Mouse (Mus musculus): ENCODE results near the gene Ndufa6. TPM values are rescaled to one million over a fixed set of nuclear protein-coding genes. Genes with fewer than 3 reads are reported as not detected.
"Not testable (repeated sequence)": the region's sequence is repeated elsewhere in the genome, so short reads cannot be mapped to it uniquely, and the experiment has no call there.

Gene Ndufa6
- polyA plus RNA-seq, 1 experiment from 2014 or later, result 357 TPM

DNA sequence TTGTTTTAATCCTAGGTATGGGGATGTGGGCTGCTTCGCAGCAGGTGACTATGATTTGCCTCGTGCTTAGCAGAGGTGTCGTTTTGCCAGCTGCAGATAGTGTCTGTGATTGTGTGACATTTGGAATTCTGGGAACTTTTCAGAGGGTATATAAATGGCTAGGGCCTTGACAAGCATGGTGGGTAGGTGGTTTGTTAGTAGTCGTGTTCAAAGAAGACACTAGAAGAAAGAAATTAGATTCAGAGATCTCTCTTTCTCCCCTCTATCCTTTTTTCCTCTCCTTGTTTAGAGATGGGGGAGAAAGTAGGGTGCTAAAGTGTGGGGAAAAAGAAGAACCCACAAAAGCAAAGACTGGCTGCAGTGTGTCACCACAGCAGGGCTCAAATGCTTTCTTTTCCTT lies 14.0 kb upstream of the Ndufa6 start:
- WGBS (ENCODE audit: insufficient replicate concordance), result 69% methylated on average over 4 of the region's 4 CpGs

DNA sequence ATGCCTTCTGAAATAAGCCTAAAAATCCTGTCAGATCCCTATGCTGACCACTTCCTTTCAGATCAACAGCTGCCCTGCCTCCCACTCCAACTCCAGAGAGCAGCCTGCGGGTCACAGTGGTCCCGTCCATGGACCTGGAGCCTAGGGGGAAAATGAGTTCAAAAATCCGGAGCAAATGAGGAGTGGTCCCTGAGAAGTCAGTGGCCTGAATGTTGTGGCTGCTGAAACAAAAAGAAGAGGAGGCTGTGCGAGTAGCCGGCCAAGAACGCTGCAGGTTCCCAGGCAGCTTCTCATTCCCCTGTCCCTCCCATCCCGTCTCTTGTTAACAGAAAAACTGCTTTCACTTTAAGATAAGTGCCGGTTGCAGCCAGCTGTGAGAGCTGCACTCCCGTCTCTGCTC lies 10.4 kb upstream of the Ndufa6 start:
- H3K36me3 ChIP-seq; DNase-seq; H3K27ac ChIP-seq; H3K4me1 ChIP-seq (replicated peaks); H3K9ac ChIP-seq; H3K27me3 ChIP-seq; H3K9me3 ChIP-seq (replicated peaks); ATAC-seq (ENCODE audit: low read depth): not testable (repeated sequence)
- Histone ChIP-seq H3K4me2 (peak overlapping the region; percentile 54), H3K4me3 (replicated peaks) (peak overlapping the region; percentile 27; the same call in 1 of the 2 replicates)
- 3% methylated on average over 7 of the region's 9 CpGs for WGBS (ENCODE audit: insufficient replicate concordance)

More for the DNA sequence above, 14.0 kb upstream of the Ndufa6 start:
- H3K27ac ChIP-seq, result no peak overlapping the region
- H3K4me2 ChIP-seq, result no peak overlapping the region
- no peak for DNase-seq
- H3K9me3 ChIP-seq (replicated peaks), result no peaks in the 10 kb centered on the region
- H3K36me3 ChIP-seq, result no peaks in the 10 kb centered on the region
- no peak overlapping the region for H3K9ac ChIP-seq
- no peaks in the 10 kb centered on the region for H3K27me3 ChIP-seq
- H3K4me1 ChIP-seq (replicated peaks), result no peaks in the 10 kb centered on the region
- no peak overlapping the region for H3K4me3 ChIP-seq (replicated peaks)
- no peak for ATAC-seq (ENCODE audit: low read depth)

DNA sequence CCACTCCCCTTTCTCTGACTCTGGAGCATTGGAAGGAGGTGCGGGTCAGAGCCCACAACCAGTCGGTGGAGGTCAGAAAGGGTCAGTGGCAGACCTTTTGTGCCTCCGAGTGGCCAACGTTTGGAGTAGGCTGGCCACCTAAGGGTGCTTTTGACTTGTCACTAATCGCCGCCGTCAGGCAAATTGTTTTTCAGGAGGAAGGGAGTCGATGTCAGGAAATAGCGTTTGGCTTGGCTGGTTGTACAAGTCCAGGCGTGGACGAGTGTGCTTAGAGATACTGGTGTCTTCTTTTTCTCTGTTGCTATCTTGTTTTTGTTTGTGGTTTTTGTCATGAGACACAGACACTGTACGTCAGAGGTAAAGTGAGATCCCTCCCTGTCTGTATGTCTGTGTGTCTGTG lies 9.7 kb upstream of the Ndufa6 start:
- not testable (repeated sequence) for ATAC-seq (ENCODE audit: low read depth)
- 14% methylated on average over 11 of the region's 12 CpGs for WGBS (ENCODE audit: insufficient replicate concordance)

DNA sequence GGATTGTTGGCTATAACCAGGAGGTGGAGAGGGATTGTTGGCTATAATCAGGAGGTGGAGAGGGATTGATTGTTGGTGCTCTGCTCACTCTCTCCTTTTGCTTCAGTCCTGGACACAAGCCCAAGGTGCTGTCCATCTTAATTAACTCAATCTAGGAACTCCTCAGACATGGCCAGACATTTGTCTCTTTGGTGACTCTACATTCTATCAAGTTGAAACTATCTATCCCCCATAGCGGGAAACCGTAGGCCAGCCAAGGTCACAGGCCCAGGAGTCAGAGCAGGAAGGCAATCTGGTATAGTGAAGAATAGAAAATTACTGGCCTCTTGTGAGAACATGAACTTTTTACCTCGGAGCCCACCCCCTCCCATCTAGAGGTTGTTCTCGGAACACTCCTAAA lies 8.1 kb upstream of the Ndufa6 start:
- Histone ChIP-seq H3K36me3 (no peaks in the 10 kb centered on the region), H3K9ac (no peak overlapping the region), H3K27me3 (no peaks in the 10 kb centered on the region), H3K27ac (no peak overlapping the region), H3K4me1 (replicated peaks) (peaks cover 20% of the 10 kb centered on the region), H3K9me3 (replicated peaks) (no peaks in the 10 kb centered on the region), H3K4me2 (no peak overlapping the region), H3K4me3 (replicated peaks) (no peak overlapping the region)
- DNase-seq, result no peak
- WGBS (ENCODE audit: insufficient replicate concordance), result 76% methylated on average over 4 of the region's 4 CpGs
- ATAC-seq (ENCODE audit: low read depth), result no peak

More for the DNA sequence above, 9.7 kb upstream of the Ndufa6 start:
- H3K4me3 ChIP-seq (replicated peaks); H3K27ac ChIP-seq; H3K9ac ChIP-seq; H3K9me3 ChIP-seq (replicated peaks); H3K4me2 ChIP-seq; H3K27me3 ChIP-seq; H3K36me3 ChIP-seq; DNase-seq: not testable (repeated sequence)
- peaks cover 14% of the 10 kb centered on the region for H3K4me1 ChIP-seq (replicated peaks)

DNA sequence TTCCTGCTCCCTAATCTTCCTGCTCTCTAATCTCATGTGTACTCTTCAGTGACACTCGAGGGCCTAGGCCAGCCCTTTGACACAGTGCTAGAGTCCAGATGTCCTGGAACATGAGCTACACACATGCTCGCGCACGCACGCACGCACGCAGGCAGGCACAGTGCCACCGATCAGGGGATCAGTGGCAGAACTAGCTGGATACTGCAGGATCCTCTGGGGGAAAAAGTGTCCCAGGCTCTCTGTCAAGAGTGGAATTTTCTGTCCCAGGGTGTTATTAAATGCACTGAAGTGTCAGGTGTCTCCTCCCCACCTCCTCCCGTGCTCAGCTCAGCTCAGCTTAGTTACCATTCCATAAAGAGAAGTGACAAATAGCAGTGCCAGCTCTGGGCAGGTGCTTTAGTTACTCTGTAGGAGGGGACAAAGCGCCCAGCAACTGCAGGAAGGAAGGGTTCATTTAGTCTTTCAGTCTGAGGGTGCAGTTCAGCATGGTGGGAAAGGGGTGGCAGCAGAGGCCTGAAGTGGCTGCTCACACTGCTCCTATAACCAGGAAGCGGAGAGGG lies 7.4 kb upstream of the Ndufa6 start:
- no peak for DNase-seq
- ATAC-seq (ENCODE audit: low read depth), result peak; percentile 53
- no peak overlapping the region for H3K4me3 ChIP-seq (replicated peaks)
- no peaks in the 10 kb centered on the region for H3K27me3 ChIP-seq
- H3K27ac ChIP-seq, result no peak overlapping the region
- H3K4me2 ChIP-seq, result no peak overlapping the region
- 72% methylated on average over 11 of the region's 11 CpGs for WGBS (ENCODE audit: insufficient replicate concordance)
- no peaks in the 10 kb centered on the region for H3K9me3 ChIP-seq (replicated peaks)
- H3K9ac ChIP-seq, result no peak overlapping the region
- H3K4me1 ChIP-seq (replicated peaks), result peaks cover 20% of the 10 kb centered on the region
- H3K36me3 ChIP-seq, result no peaks in the 10 kb centered on the region

DNA sequence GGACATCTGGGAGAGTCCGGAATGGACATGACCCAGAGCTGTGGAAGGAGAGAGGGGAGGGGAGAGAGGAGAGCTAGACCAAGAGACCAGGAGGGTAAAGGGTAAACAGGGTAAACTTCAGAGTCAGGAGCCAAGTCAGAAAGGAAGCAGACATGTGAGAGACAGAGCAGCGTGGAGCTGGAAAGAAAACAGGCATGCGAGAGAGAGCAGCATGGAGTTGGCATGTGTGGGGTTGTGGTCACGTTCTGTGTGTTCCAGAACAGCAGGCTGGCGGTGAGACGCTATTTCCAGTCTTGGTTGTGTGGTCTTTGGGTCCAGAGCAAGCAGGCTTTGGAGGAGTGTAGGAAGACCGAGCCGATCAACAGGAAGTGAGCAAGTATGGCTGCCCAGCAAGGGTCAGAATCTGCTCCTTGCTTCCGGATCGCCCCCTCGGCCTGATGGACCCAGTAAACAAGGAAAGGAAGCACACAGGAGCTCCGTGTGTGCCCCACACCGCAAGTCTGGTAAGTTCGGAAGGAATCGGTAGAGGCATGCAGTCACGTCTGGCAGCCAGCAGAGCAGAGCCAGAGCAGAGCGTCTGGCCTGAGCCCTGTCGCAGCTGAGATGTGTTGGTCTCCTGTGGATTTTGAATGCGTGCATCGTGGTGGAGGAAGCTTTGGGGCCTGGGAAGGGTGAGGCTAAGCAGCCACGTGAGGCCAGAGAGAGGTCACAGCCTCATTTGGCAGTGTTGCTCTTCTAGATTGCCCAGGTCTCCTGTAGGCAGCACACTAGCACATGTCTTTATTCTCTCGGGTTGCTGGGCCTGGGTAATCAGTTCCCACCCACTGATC lies 4.5 kb upstream of the Ndufa6 start:
- H3K4me2 ChIP-seq, result no peak overlapping the region
- DNase-seq, result no peak

DNA sequence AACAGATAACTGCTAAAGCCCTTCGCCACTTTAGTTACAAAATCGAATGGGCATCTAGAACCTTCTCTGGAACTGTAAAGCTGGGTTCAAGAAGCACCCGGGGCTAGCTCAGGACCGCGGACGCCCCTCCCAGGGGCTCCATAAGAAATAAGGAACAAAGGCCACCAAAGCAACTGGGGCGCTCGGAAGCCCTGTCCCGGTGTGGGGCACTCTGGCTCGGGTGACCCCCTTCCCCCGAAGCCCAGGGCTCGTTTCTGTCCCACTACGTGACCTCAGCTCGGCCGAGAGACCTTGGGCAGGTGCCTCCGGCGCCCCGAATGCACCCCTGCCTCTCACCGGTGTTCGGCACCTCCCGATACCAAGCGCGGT lies 393 bp downstream of the Ndufa6 start:
- Histone ChIP-seq H3K9ac (peak overlapping the region; percentile 99), H3K27ac (peak overlapping the region; percentile 94), H3K36me3 (peaks cover 27% of the 10 kb centered on the region), H3K4me1 (replicated peaks) (peaks cover 63% of the 10 kb centered on the region), H3K27me3 (no peaks in the 10 kb centered on the region), H3K9me3 (replicated peaks) (no peaks in the 10 kb centered on the region), H3K4me2 (peak overlapping the region; percentile 90), H3K4me3 (replicated peaks) (peak overlapping the region; percentile 97)
- WGBS (ENCODE audit: insufficient replicate concordance), result 0% methylated on average over 23 of the region's 23 CpGs
- DNase-seq, result no peak
- ATAC-seq (ENCODE audit: low read depth), result peak; percentile 16

More for the DNA sequence above, 4.5 kb upstream of the Ndufa6 start:
- Histone ChIP-seq H3K27me3 (no peaks in the 10 kb centered on the region), H3K36me3 (no peaks in the 10 kb centered on the region), H3K4me1 (replicated peaks) (peaks cover 31% of the 10 kb centered on the region), H3K4me3 (replicated peaks) (no peak overlapping the region), H3K9ac (no peak overlapping the region), H3K9me3 (replicated peaks) (no peaks in the 10 kb centered on the region), H3K27ac (peak overlapping the region; percentile 47; the same call in 1 of the 2 replicates)
- ATAC-seq (ENCODE audit: low read depth), result no peak
- WGBS (ENCODE audit: insufficient replicate concordance), result 62% methylated on average over 22 of the region's 22 CpGs

DNA sequence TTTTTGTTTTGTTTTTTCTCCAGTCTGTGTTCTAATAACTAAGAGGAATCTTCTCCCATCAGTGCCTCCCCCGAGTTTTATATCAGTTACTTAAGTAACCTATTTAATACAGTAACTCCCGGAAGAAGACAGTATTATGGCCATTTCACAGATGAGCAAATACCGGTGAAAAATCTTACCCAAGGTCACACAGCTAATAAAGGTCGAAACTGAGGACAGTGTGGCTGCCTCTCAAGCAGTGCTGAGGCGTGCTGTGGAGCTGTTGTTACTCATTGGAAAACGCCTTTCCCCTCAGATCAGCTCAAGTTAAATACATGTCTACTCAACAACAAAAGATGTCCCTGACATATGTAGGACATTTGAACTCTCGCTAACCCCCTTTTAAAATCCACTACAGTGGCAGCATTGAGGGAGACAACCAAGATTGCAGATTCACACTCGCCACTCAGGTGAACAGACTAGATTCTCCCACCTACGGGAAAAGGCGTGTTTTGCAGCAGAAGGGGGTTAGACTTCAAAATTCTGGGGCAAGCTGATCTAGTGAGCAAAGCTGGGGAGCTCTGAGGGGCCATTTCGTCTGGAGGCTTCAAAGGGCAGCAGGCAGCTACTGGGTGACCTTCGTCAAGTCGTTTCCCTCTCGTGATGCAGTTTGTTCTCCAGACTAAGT lies 911 bp downstream of the Ndufa6 start:
- Histone ChIP-seq H3K27ac (peak overlapping the region; percentile 94), H3K9ac (peak overlapping the region; percentile 99), H3K27me3 (no peaks in the 10 kb centered on the region), H3K4me3 (replicated peaks) (peak overlapping the region; percentile 97), H3K4me1 (replicated peaks) (peaks cover 63% of the 10 kb centered on the region), H3K9me3 (replicated peaks) (no peaks in the 10 kb centered on the region), H3K36me3 (peaks cover 32% of the 10 kb centered on the region), H3K4me2 (peak overlapping the region; percentile 90)
- 16% methylated on average over 14 of the region's 14 CpGs for WGBS (ENCODE audit: insufficient replicate concordance)
- no peak for DNase-seq
- no peak for ATAC-seq (ENCODE audit: low read depth)

DNA sequence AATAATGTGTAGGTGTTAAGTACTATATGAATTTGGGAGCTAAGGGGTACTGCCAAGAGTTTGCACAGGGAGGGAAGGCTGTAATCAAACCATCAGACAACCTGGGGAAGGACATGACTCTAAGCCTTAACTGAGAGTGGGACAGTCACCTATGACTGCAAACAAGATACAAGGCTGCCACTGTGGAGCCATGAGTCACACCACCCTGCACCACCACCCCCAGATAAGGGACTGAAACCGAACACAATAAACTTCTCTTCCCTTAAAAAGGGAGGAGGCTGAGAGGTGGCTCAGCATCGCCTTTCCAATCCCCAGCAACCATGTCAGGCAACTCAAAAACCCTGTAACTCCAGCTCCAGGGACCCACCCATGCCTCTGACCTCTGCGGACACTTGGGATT lies 2.6 kb downstream of the Ndufa6 start:
- peak; percentile 54 for DNase-seq
- Histone ChIP-seq H3K27ac (peak overlapping the region; percentile 94), H3K36me3 (peaks cover 45% of the 10 kb centered on the region), H3K4me3 (replicated peaks) (peak overlapping the region; percentile 97), H3K9ac (peak overlapping the region; percentile 99), H3K4me2 (peak overlapping the region; percentile 90), H3K27me3 (no peaks in the 10 kb centered on the region), H3K4me1 (replicated peaks) (peaks cover 80% of the 10 kb centered on the region), H3K9me3 (replicated peaks) (no peaks in the 10 kb centered on the region)
- 38% methylated on average over 3 of the region's 3 CpGs for WGBS (ENCODE audit: insufficient replicate concordance)
- peak; percentile 23 for ATAC-seq (ENCODE audit: low read depth)

DNA sequence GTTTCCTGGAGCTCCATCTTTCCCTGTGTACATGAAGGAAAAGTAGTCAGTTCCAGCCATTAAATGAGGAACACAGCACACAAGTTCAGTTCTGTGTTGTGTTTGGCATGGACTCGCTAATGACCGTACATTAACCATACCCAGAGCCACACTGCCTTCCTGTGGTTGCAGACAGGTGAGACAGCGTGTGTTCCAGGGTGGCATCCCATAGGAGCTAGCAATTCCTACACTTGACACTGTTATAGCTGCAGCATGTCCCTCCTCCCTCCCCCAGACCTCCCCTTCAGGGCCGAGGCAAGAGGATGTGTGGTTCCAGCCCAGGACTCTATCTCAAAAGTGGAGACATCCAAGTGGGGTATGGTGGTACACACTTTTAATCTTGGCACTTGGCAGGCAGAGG lies 3.8 kb downstream of the Ndufa6 start:
- ATAC-seq (ENCODE audit: low read depth) (no peak), DNase-seq (no peak)
- Histone ChIP-seq H3K9ac (0 out of 2 replicates have a peak overlapping the region, but pooled peaks have one; percentile 26), H3K27ac (peak overlapping the region; percentile 94), H3K4me1 (replicated peaks) (peaks cover 80% of the 10 kb centered on the region), H3K27me3 (no peaks in the 10 kb centered on the region), H3K36me3 (peaks cover 46% of the 10 kb centered on the region), H3K9me3 (replicated peaks) (no peaks in the 10 kb centered on the region), H3K4me3 (replicated peaks) (no peak overlapping the region), H3K4me2 (no peak overlapping the region)
- WGBS (ENCODE audit: insufficient replicate concordance), result 84% methylated on average over 4 of the region's 4 CpGs

DNA sequence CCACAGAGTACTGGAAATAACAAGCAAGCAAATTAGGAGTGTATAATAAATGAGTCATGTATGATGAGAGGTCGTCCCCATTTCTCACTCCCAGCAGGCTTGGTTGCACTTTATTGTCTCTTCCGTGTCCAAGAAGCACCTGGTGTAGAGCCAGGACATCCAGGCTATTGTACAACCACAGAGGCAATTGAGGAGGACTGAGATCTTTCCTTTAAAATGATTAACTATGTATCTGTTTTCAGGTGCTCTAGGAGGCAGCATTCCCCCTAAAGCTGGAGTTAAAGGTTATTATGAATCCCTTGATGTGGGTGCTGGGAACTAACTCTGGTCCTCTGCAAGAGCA lies 5.2 kb downstream of the Ndufa6 start:
- peaks cover 87% of the 10 kb centered on the region for H3K4me1 ChIP-seq (replicated peaks)
- H3K27ac ChIP-seq, result peak overlapping the region; percentile 94
- 86% methylated on average over 2 of the region's 2 CpGs for WGBS (ENCODE audit: insufficient replicate concordance)

More for the DNA sequence above, 5.2 kb downstream of the Ndufa6 start:
- peaks cover 60% of the 10 kb centered on the region for H3K36me3 ChIP-seq
- H3K4me2 ChIP-seq, result peak overlapping the region; percentile 89; the same call in 1 of the 2 replicates
- ATAC-seq (ENCODE audit: low read depth), result no peak
- no peaks in the 10 kb centered on the region for H3K27me3 ChIP-seq
- H3K9ac ChIP-seq, result peak overlapping the region; percentile 31; the same call in 1 of the 2 replicates
- no peaks in the 10 kb centered on the region for H3K9me3 ChIP-seq (replicated peaks)
- H3K4me3 ChIP-seq (replicated peaks), result no peak overlapping the region
- DNase-seq, result no peak
